Mouse (Mus musculus): ENCODE data around the gene Ppp1r14d. TPM values are rescaled to one million over a fixed set of nuclear protein-coding genes. Genes with fewer than 3 reads are reported as not detected.

The Ppp1r14d gene
- polyA plus RNA-seq, 1 experiment from 2014 or later, result not detected

DNA sequence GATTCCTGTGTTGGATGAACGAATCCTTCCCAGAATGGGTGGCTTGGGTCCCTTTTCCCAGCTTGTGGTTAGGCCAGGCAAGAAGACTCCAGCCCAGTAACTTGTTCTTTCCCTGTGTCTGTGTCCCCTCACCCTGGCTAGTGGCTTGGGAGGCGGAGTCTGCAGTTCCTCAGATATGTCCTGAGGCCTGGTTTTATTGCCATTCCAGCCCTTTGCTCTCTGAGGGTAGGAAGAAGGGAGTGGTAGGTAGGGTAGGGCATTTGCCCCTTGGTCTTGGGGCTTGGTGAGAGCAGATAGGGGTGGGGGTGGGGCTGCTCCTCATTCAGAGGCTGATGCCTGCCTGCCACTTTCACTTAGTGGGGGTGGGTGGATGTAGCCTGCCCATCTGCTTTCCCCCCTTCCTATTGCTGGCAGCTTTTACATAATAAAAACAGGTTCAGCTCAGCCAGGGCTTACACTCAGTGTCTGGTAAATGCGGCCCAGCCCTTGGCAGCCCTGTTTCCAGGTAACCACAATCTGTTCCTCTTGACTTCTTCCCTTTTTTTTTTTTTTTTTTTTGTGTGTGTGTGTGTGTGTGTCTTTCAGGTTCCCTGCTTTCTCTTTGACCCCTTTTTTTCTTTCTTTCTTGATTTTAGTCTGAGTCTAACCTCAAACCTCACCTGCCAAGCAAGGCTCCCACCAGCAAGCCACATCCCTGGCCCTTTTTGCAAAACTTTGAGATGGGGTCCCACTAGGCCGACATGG, 10.5 kb upstream of the Ppp1r14d start:
- H3K27ac ChIP-seq, result no peak overlapping the region
- peaks cover 49% of the 10 kb centered on the region for H3K27me3 ChIP-seq (ENCODE audit: control insufficient read depth, insufficient read depth, low read length)
- H3K36me3 ChIP-seq (replicated peaks; ENCODE audit: control insufficient read depth, insufficient read depth), result no peaks in the 10 kb centered on the region
- peaks cover 6% of the 10 kb centered on the region; the same call in 1 of the 2 replicates for H3K4me1 ChIP-seq (replicated peaks; ENCODE audit: control insufficient read depth, insufficient read depth, low read length)
- H3K9me3 ChIP-seq (ENCODE audit: control insufficient read depth, low read length), result no peaks in the 10 kb centered on the region
- no peak overlapping the region for H3K9ac ChIP-seq
- no peak for DNase-seq (ENCODE audit: low spot score)
- H3K4me3 ChIP-seq (replicated peaks; ENCODE audit: low read length), result no peak overlapping the region
- no peak for ATAC-seq (ENCODE audit: low FRiP score)
- WGBS, result 51% methylated on average over 4 of the region's 4 CpGs
- H3K4me2 ChIP-seq (replicated peaks), result no peak overlapping the region

DNA sequence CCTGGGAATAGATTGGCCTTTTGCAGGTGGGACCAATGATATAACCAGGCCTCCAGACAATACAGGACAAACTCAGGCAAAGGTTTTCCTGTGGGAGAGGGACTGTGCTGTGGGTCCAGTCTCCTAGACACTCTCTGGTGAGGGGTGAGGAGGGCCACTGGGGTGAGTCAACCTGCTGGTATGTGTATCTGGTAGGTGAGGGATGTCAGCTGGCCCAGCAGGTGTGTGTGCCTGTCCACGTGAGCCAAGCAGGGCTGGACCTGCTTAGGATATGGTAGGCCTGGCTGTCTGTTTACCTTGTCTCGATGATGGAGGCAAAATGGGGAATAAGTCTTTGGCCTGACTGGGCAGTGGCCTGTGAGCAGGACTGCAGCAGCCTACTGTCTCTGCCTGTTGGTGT, 9.0 kb upstream of the Ppp1r14d start:
- peaks cover 60% of the 10 kb centered on the region for H3K27me3 ChIP-seq (ENCODE audit: control insufficient read depth, insufficient read depth, low read length)
- H3K36me3 ChIP-seq (replicated peaks; ENCODE audit: control insufficient read depth, insufficient read depth), result no peaks in the 10 kb centered on the region
- peaks cover 6% of the 10 kb centered on the region; the same call in 1 of the 2 replicates for H3K4me1 ChIP-seq (replicated peaks; ENCODE audit: control insufficient read depth, insufficient read depth, low read length)
- H3K4me2 ChIP-seq (replicated peaks), result no peak overlapping the region
- H3K4me3 ChIP-seq (replicated peaks; ENCODE audit: low read length), result no peak overlapping the region
- WGBS, result 77% methylated on average over 2 of the region's 2 CpGs
- no peak for ATAC-seq (ENCODE audit: low FRiP score)
- no peak for DNase-seq (ENCODE audit: low spot score)
- H3K9ac ChIP-seq, result no peak overlapping the region
- H3K27ac ChIP-seq, result no peak overlapping the region
- no peaks in the 10 kb centered on the region for H3K9me3 ChIP-seq (ENCODE audit: control insufficient read depth, low read length)

DNA sequence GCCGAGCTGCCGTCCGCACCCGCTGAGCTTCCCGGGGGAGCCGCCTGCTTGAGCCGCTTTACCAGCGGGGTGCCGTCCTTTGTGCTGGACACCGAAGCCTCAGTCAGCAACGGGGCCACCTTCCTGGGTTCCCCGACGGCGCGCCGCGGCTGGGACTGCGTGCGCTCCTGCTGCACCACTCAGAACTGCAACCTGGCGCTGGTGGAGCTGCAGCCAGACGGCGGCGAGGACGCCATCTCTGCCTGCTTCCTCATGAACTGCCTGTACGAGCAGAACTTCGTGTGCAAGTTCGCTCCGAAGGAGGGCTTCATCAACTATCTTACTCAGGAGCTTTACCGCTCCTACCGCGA, 8.1 kb upstream of the Ppp1r14d start:
- H3K4me1 ChIP-seq (replicated peaks; ENCODE audit: control insufficient read depth, insufficient read depth, low read length), result peaks cover 6% of the 10 kb centered on the region; the same call in 1 of the 2 replicates
- H3K9me3 ChIP-seq (ENCODE audit: control insufficient read depth, low read length), result no peaks in the 10 kb centered on the region
- H3K27me3 ChIP-seq (ENCODE audit: control insufficient read depth, insufficient read depth, low read length), result peaks cover 60% of the 10 kb centered on the region
- no peak for ATAC-seq (ENCODE audit: low FRiP score)
- H3K4me3 ChIP-seq (replicated peaks; ENCODE audit: low read length), result peak overlapping the region; percentile 34
- H3K27ac ChIP-seq, result no peak overlapping the region
- H3K4me2 ChIP-seq (replicated peaks), result peak overlapping the region; percentile 63
- no peak overlapping the region for H3K9ac ChIP-seq
- WGBS, result 1% methylated on average over 31 of the region's 31 CpGs
- no peak for DNase-seq (ENCODE audit: low spot score)
- no peaks in the 10 kb centered on the region for H3K36me3 ChIP-seq (replicated peaks; ENCODE audit: control insufficient read depth, insufficient read depth)

DNA sequence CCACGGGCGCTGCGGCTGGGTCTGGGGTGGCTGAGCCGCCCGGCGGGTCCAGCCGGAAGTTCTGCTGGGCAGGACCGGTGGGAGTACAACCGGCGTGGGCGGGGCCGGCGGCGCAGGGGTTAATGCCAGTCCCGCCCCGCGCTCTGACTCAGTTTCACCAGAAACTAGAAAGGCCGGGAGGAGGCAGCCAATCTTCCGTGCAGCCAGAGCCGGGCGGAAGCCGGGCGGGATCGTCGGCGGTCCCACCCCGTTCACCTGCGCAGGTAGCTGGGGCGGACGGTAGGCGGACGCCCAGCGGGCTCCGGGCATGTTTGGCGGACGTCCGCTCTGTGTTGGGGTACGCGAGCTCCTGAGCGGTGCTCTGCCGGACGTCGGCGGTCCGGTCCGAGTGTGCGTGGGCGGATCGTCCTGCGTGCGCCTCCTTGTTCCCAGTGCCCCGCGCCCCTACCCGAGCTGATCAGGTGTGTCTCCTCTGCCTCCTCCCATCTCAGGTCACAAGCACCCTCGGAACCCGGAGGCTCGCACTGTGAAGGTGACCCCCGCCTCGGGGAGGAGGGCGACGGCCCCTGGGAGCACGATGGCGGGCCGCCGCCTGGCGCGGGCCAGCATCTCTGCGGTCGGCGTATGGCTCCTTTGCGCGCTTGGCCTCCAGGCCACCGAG, 7.6 kb upstream of the Ppp1r14d start, which contains the start of gene Spint1:
Gene Spint1 (plus strand): TSS at position 153 of the 661 bp plus-strand sequence.
- Histone ChIP-seq H3K4me3 (replicated peaks; ENCODE audit: low read length) (peak within 1 kb of the TSS; percentile 34), H3K27ac (no peak within 1 kb of the TSS), H3K4me1 (replicated peaks; ENCODE audit: control insufficient read depth, insufficient read depth, low read length) (peaks cover 6% of the 10 kb centered on the region; the same call in 1 of the 2 replicates), H3K27me3 (ENCODE audit: control insufficient read depth, insufficient read depth, low read length) (peaks cover 60% of the 10 kb centered on the region), H3K9me3 (ENCODE audit: control insufficient read depth, low read length) (no peaks in the 10 kb centered on the region), H3K36me3 (replicated peaks; ENCODE audit: control insufficient read depth, insufficient read depth) (no peaks in the 10 kb centered on the region), H3K4me2 (replicated peaks) (peak within 1 kb of the TSS; percentile 63), H3K9ac (peak within 1 kb of the TSS; percentile 20; the same call in 1 of the 2 replicates)
- DNase-seq (ENCODE audit: low spot score) (no peak), ATAC-seq (ENCODE audit: low FRiP score) (no peak)
- under 1% methylated on average over 67 of the region's 73 CpGs for WGBS

DNA sequence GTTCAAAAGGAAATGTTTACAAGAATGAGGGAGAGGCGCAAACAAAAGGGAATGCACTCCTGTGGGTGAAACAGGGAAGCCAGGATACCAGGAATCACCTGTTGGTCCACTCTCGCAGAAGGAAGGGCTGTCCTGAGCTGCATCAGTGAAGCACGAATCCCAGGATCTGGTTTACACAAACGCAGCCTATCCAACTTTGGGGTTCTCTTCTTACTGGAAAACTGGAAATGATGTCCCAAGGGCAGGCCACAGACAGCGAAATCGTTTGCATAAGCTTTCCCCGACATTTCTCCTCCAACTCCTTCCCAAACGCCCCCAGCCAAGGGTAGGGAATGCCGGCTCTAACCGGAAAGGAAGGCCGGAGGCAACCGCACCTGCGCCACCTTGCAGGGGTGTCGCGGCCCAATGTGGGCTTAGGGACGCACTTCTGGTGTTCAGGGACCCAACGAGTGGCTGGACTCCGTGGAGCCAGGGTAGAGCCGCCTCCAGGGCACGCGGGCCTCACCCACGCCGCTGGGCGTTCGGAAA, 7.0 kb upstream of the Ppp1r14d start:
- Histone ChIP-seq H3K27me3 (ENCODE audit: control insufficient read depth, insufficient read depth, low read length) (peaks cover 60% of the 10 kb centered on the region), H3K4me3 (replicated peaks; ENCODE audit: low read length) (peak overlapping the region; percentile 34), H3K27ac (no peak overlapping the region), H3K9ac (peak overlapping the region; percentile 20; the same call in 1 of the 2 replicates), H3K4me2 (replicated peaks) (peak overlapping the region; percentile 63), H3K9me3 (ENCODE audit: control insufficient read depth, low read length) (no peaks in the 10 kb centered on the region), H3K36me3 (replicated peaks; ENCODE audit: control insufficient read depth, insufficient read depth) (no peaks in the 10 kb centered on the region), H3K4me1 (replicated peaks; ENCODE audit: control insufficient read depth, insufficient read depth, low read length) (peaks cover 6% of the 10 kb centered on the region; the same call in 1 of the 2 replicates)
- ATAC-seq (ENCODE audit: low FRiP score), result no peak
- DNase-seq (ENCODE audit: low spot score), result no peak
- 7% methylated on average over 25 of the region's 25 CpGs for WGBS

DNA sequence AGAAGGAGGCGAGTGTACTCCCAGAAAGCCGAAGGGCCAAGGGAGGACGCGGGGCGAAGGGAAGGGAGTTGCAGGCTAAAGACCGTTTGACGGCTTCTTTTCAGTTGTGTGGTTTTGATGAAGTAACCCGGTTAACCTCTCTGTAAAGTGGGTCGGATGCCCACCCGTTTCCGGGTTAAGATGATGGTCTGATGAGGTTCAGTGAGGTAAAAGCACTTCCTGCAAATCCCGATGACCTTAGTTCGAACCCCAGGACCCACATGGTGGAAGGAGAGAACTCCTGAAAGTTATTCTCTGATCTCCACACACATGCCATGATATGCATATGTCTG, 20.6 kb downstream of the Ppp1r14d start:
- H3K36me3 ChIP-seq (replicated peaks; ENCODE audit: control insufficient read depth, insufficient read depth), result peaks cover 31% of the 10 kb centered on the region
- peak overlapping the region; percentile 69 for H3K4me2 ChIP-seq (replicated peaks)
- peak overlapping the region; percentile 65; the same call in 1 of the 2 replicates for H3K27ac ChIP-seq
- H3K9ac ChIP-seq, result peak overlapping the region; percentile 74
- ATAC-seq (ENCODE audit: low FRiP score) (peak; percentile 2; the same call in 1 of the 2 replicates), DNase-seq (ENCODE audit: low spot score) (peak; percentile 33)
- WGBS, result 1% methylated on average over 13 of the region's 13 CpGs
- H3K9me3 ChIP-seq (ENCODE audit: control insufficient read depth, low read length), result no peaks in the 10 kb centered on the region
- peak overlapping the region; percentile 59 for H3K4me3 ChIP-seq (replicated peaks; ENCODE audit: low read length)
- no peaks in the 10 kb centered on the region for H3K27me3 ChIP-seq (ENCODE audit: control insufficient read depth, insufficient read depth, low read length)
- peaks cover 11% of the 10 kb centered on the region; the same call in 1 of the 2 replicates for H3K4me1 ChIP-seq (replicated peaks; ENCODE audit: control insufficient read depth, insufficient read depth, low read length)

DNA sequence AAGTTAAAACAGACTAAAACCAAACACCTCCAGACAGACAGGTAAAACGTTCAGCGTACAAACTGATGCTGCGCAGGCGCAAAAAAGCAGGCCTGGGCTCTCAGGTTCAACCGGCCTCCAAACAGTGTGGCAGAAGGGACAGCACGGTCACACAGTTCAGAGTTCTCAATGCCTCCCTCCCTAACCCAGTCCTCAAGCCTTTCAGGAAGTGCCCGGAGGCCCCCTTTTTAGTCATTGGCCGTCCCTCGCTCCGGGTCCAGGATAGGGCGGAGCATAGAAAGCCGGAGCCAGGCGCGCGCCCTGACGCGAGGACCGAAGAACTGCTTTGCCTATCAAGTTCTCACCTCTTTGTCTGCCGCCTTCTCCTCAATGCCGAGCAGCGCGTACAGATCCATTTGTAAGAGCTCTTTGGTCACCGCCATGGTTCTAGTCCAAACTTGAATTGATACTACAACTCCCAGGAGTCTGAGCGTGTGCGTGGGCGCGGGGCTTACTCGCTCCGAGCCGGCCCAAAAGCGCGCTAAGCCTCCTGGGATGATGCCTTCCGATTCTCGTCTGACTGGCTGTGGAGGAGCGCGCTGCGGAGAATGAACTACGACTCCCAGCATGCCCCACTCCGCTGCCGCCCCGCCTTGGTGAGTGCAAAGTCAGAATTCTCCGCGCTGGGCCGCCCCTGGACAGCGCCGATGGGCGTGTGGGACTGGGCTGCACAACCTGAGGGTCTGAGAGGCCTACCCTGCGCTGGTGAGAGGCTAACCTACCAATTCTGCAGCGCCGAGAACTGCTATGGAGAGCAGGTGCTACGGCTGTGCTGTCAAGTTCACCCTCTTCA, 21.1 kb downstream of the Ppp1r14d start, which contains the start of the genes Zfyve19 and Dnajc17:
Gene Zfyve19 (plus strand): TSS at position 274 of the 832 bp plus-strand sequence.
Gene Dnajc17 (minus strand): TSS at position 452 of the 832 bp plus-strand sequence.
- under 1% methylated on average over 51 of the region's 51 CpGs for WGBS
- Histone ChIP-seq H3K27ac (peak within 1 kb of the TSS; percentile 74), H3K36me3 (replicated peaks; ENCODE audit: control insufficient read depth, insufficient read depth) (peaks cover 27% of the 10 kb centered on the region), H3K27me3 (ENCODE audit: control insufficient read depth, insufficient read depth, low read length) (no peaks in the 10 kb centered on the region), H3K9ac (peak within 1 kb of the TSS; percentile 74), H3K9me3 (ENCODE audit: control insufficient read depth, low read length) (no peaks in the 10 kb centered on the region), H3K4me2 (replicated peaks) (peak within 1 kb of the TSS; percentile 71), H3K4me3 (replicated peaks; ENCODE audit: low read length) (peak within 1 kb of the TSS; percentile 59), H3K4me1 (replicated peaks; ENCODE audit: control insufficient read depth, insufficient read depth, low read length) (peaks cover 11% of the 10 kb centered on the region; the same call in 1 of the 2 replicates)
- ATAC-seq (ENCODE audit: low FRiP score) (peak; percentile 97), DNase-seq (ENCODE audit: low spot score) (peak; percentile 95)

DNA sequence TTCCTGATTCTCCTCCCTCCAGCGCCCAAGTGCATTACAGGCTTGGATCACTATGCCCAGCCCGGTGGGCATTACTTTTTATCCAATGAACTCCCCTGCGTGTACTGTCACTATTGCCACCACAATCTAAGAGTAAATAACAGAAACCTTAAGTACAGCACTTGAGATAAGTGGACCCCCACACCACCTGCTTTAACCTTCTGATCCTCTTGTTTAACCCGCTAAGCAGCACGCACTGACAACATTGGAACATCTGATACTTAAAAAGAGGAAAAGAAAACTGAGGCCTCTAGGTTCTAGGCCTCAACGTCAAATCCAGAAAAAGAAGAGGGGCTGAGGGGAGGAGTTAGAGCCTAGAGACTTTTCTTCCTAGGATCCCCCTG, 21.8 kb downstream of the Ppp1r14d start:
- H3K36me3 ChIP-seq (replicated peaks; ENCODE audit: control insufficient read depth, insufficient read depth), result peaks cover 21% of the 10 kb centered on the region
- H3K4me2 ChIP-seq (replicated peaks), result peak overlapping the region; percentile 71
- H3K4me3 ChIP-seq (replicated peaks; ENCODE audit: low read length), result peak overlapping the region; percentile 59
- no peaks in the 10 kb centered on the region for H3K27me3 ChIP-seq (ENCODE audit: control insufficient read depth, insufficient read depth, low read length)
- H3K27ac ChIP-seq, result peak overlapping the region; percentile 74
- peaks cover 11% of the 10 kb centered on the region; the same call in 1 of the 2 replicates for H3K4me1 ChIP-seq (replicated peaks; ENCODE audit: control insufficient read depth, insufficient read depth, low read length)
- no peak for ATAC-seq (ENCODE audit: low FRiP score)
- H3K9me3 ChIP-seq (ENCODE audit: control insufficient read depth, low read length), result no peaks in the 10 kb centered on the region
- peak overlapping the region; percentile 74 for H3K9ac ChIP-seq
- DNase-seq (ENCODE audit: low spot score), result no peak
- WGBS, result 21% methylated on average over 6 of the region's 6 CpGs

All from hindbrain, embryonic 14.5 days (tissue).